Mouse (Mus musculus) colon, adult 2 months (tissue): Measurements from ENCODE around the gene Grb2. TPM values are rescaled to one million over a fixed set of nuclear protein-coding genes. Genes with fewer than 3 reads are reported as not detected.

Experiments
- polyA plus RNA-seq: library from polyadenylated mRNA; depleted of rRNA; stranded (reverse); fragments of >200 nt; gene quantifications from 2 replicates; pipeline ENCODE4 v1.2.3, GENCODE M21; 2012; rRNA removed

The Grb2 gene
- 41.4 and 42.7 TPM in 2 replicates for polyA plus RNA-seq

GRCm38 (mm10) chr11:115708209-115708876, at the start of gene Grb2:
Grb2 (minus strand) TSS chr11:115708597.

GRCm38 (mm10) chr11:115627705-115628464, 80.5 kb downstream of the Grb2 start, which contains the start of gene Slc25a19:
Slc25a19 (minus strand) TSS chr11:115628295.

GRCm38 (mm10) chr11:115612410-115613137, 95.8 kb downstream of the Grb2 start, which contains the start of gene Mif4gd:
Mif4gd (minus strand) TSS chr11:115612969.

GRCm38 (mm10) chr11:115603476-115604303, 104.7 kb downstream of the Grb2 start, which contains the start of the genes Mrps7 and Gga3:
Mrps7 (plus strand) TSS chr11:115603925.
Gga3 (minus strand) TSS chr11:115604051.

Other genes with a start within 250 kb of the Grb2 start
- 96.1 and 135 TPM in 2 replicates for gene Slc16a5, start 246.1 kb downstream of the Grb2 start, polyA plus RNA-seq
- 13.3 and 13.4 TPM in 2 replicates for gene Armc7, start 232.9 kb downstream of the Grb2 start, polyA plus RNA-seq
- 128 and 130 TPM in 2 replicates for gene Nt5c, start 216.7 kb downstream of the Grb2 start, polyA plus RNA-seq
- gene Jpt1, start 194.2 kb downstream of the Grb2 start, polyA plus RNA-seq = 314 and 446 TPM in 2 replicates
- 24.5 and 24.8 TPM in 2 replicates for gene Sumo2, start 172.3 kb downstream of the Grb2 start, polyA plus RNA-seq
- gene Nup85, start 144.2 kb downstream of the Grb2 start, polyA plus RNA-seq = 25.9 and 31.4 TPM in 2 replicates
- gene Mrps7, start 104.7 kb downstream of the Grb2 start, polyA plus RNA-seq = 15.9 and 19.3 TPM in 2 replicates
- 18.0 and 29.5 TPM in 2 replicates for gene Gga3, start 104.5 kb downstream of the Grb2 start, polyA plus RNA-seq
- 87.1 and 118 TPM in 2 replicates for gene Mif4gd, start 95.6 kb downstream of the Grb2 start, polyA plus RNA-seq
- gene Slc25a19, start 80.3 kb downstream of the Grb2 start, polyA plus RNA-seq = 29.7 and 37.1 TPM in 2 replicates
- 156 and 168 TPM in 2 replicates for gene Tmem94, start 56.8 kb upstream of the Grb2 start, polyA plus RNA-seq
- 85.6 and 103 TPM in 2 replicates for gene Caskin2, start 105.0 kb upstream of the Grb2 start, polyA plus RNA-seq
- 48.2 and 53.0 TPM in 2 replicates for gene Tsen54, start 106.1 kb upstream of the Grb2 start, polyA plus RNA-seq
- 301 and 349 TPM in 2 replicates for gene Llgl2, start 115.5 kb upstream of the Grb2 start, polyA plus RNA-seq
- gene Myo15b, start 149.8 kb upstream of the Grb2 start, polyA plus RNA-seq = 926 and 1,010 TPM in 2 replicates
- 6.9 and 11.9 TPM in 2 replicates for gene Smim5, start 191.4 kb upstream of the Grb2 start, polyA plus RNA-seq
- gene Smim6, start 203.4 kb upstream of the Grb2 start, polyA plus RNA-seq = 41.7 and 44.8 TPM in 2 replicates
- gene Sap30bp, start 224.7 kb upstream of the Grb2 start, polyA plus RNA-seq = 22.2 and 24.5 TPM in 2 replicates
- gene Recql5, start 224.9 kb upstream of the Grb2 start, polyA plus RNA-seq = 13.6 and 14.4 TPM in 2 replicates